Mouse (Mus musculus): ENCODE data around the gene Cacna1c. TPM values are rescaled to one million over a fixed set of nuclear protein-coding genes. Genes with fewer than 3 reads are reported as not detected.

Gene Cacna1c
- polyA plus RNA-seq, 1 experiment from 2014 or later: 4.8 TPM

DNA sequence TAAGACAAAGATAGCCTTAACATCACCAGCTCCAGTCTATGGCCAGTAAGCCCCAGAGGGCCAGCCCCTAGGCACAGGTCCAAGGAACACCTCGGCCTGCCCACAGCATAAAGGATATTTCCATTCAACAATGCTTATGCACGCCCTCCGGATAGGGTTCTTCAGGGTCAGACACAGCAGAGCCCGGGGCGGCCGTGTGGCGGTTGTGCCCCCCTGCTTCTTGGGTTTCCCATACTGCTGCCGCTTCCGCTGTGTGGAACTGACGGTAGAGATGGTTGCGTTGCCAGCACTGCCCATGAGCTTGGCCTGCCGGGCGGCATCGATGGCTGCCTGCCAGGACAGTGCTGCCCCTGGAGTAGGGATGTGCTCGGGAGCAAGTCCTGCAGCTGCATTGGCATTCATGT is 139.1 kb downstream of the Cacna1c start:
- peaks cover 11% of the 10 kb centered on the region; the same call in 1 of the 2 replicates for H3K4me1 ChIP-seq (ENCODE audit: insufficient read depth, low read depth, low read length)
- no peaks in the 10 kb centered on the region for H3K36me3 ChIP-seq (ENCODE audit: insufficient read depth, low read length)
- H3K27ac ChIP-seq (ENCODE audit: low read length): no peak overlapping the region
- H3K9me3 ChIP-seq (ENCODE audit: low read length): no peaks in the 10 kb centered on the region
- H3K4me3 ChIP-seq (ENCODE audit: low read depth, low read length): no peak overlapping the region
- TF ChIP-seq EP300 (IDR thresholded peaks at IDR 0.05): 0 out of 2 replicates have a peak, but pooled peaks have one; percentile 2
- TF ChIP-seq CTCF (IDR thresholded peaks at IDR 0.05): no peak; the same call in 1 of the 2 replicates
- no peak overlapping the region for H3K4me2 ChIP-seq (replicated peaks; ENCODE audit: low read depth, low read length)
- no peaks in the 10 kb centered on the region for H3K27me3 ChIP-seq (replicated peaks; ENCODE audit: insufficient read depth, low read length)
- H3K9ac ChIP-seq (replicated peaks; ENCODE audit: low read depth): no peak overlapping the region
- ATAC-seq (peak; percentile 76), DNase-seq (ENCODE audit: low spot score) (peak; percentile 39)
- WGBS: 58% methylated on average over 15 of the region's 15 CpGs

- Histone ChIP-seq H3K9ac (replicated peaks; ENCODE audit: low read depth) (no peak overlapping the region), H3K27me3 (replicated peaks; ENCODE audit: insufficient read depth, low read length) (no peaks in the 10 kb centered on the region), H3K9me3 (ENCODE audit: low read length) (no peaks in the 10 kb centered on the region), H3K4me1 (ENCODE audit: insufficient read depth, low read depth, low read length) (peaks cover 18% of the 10 kb centered on the region; the same call in 1 of the 2 replicates), H3K36me3 (ENCODE audit: insufficient read depth, low read length) (no peaks in the 10 kb centered on the region), H3K4me3 (ENCODE audit: low read depth, low read length) (no peak overlapping the region), H3K4me2 (replicated peaks; ENCODE audit: low read depth, low read length) (peak overlapping the region; percentile 38), H3K27ac (ENCODE audit: low read length) (peak overlapping the region; percentile 79)
- WGBS: 14% methylated on average over 10 of the region's 10 CpGs
- DNase-seq (ENCODE audit: low spot score): peak; percentile 95
- TF ChIP-seq EP300 (IDR thresholded peaks at IDR 0.05) (peak; percentile 87), CTCF (IDR thresholded peaks at IDR 0.05) (no peak)
- ATAC-seq: peak; percentile 52
These were observed 143.4 kb downstream of the Cacna1c start for GRCm38 (mm10) chr6:119052801-119053200.

DNA sequence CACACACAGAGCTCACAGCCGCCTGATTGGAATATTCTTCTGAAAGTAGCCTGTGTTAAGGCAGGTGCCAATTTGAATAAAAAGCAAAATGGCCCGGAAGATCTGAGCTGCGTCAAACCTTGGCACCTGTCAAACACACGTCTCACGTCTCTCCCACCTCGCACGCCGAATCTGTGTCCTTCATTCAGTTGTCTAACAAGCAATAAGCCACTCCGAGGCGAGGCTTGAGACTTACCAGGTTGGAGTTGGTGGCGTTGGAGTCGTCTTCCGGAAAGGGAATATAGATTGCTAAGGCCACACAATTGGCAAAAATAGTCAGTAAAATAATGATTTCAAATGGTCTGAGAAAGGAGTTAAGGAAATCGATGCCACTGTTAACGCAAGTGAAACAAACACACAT is 143.9 kb downstream of the Cacna1c start:
- Histone ChIP-seq H3K9me3 (ENCODE audit: low read length) (no peaks in the 10 kb centered on the region), H3K4me1 (ENCODE audit: insufficient read depth, low read depth, low read length) (peaks cover 16% of the 10 kb centered on the region; the same call in 1 of the 2 replicates), H3K27me3 (replicated peaks; ENCODE audit: insufficient read depth, low read length) (no peaks in the 10 kb centered on the region), H3K36me3 (ENCODE audit: insufficient read depth, low read length) (no peaks in the 10 kb centered on the region), H3K27ac (ENCODE audit: low read length) (peak overlapping the region; percentile 79), H3K4me2 (replicated peaks; ENCODE audit: low read depth, low read length) (peak overlapping the region; percentile 38), H3K4me3 (ENCODE audit: low read depth, low read length) (no peak overlapping the region), H3K9ac (replicated peaks; ENCODE audit: low read depth) (no peak overlapping the region)
- ATAC-seq (peak; percentile 21; the same call in 1 of the 2 replicates), DNase-seq (ENCODE audit: low spot score) (no peak)
- 30% methylated on average over 15 of the region's 15 CpGs for WGBS
- no peak for TF ChIP-seq EP300 (IDR thresholded peaks at IDR 0.05)
- no peak for TF ChIP-seq CTCF (IDR thresholded peaks at IDR 0.05)

DNA sequence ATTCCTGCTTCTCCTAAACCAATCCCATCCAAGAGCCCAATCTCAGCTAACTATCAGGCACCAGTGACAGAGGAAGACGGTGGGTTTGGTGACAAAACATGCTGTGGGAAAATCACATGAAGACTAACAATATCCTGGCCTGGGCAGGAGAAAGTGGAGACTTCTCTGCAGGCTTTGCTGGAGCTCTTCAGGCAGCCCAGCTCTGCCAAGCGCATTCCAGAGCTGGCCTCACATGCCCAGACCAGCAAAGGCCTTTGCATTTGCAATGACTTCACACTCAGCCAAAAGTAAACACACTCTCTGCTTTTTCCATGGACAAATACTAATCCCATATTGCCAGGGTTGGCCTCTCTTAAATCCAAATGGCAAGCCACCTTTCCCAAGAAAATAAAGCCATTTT is 144.5 kb downstream of the Cacna1c start:
- Histone ChIP-seq H3K27me3 (replicated peaks; ENCODE audit: insufficient read depth, low read length) (no peaks in the 10 kb centered on the region), H3K27ac (ENCODE audit: low read length) (peak overlapping the region; percentile 79), H3K4me3 (ENCODE audit: low read depth, low read length) (no peak overlapping the region), H3K9me3 (ENCODE audit: low read length) (no peaks in the 10 kb centered on the region), H3K36me3 (ENCODE audit: insufficient read depth, low read length) (no peaks in the 10 kb centered on the region), H3K4me2 (replicated peaks; ENCODE audit: low read depth, low read length) (peak overlapping the region; percentile 38; the same call in 1 of the 2 replicates), H3K4me1 (ENCODE audit: insufficient read depth, low read depth, low read length) (peaks cover 13% of the 10 kb centered on the region; the same call in 1 of the 2 replicates), H3K9ac (replicated peaks; ENCODE audit: low read depth) (no peak overlapping the region; the same call in 1 of the 2 replicates)
- WGBS: 12% methylated on average over 2 of the region's 2 CpGs
- ATAC-seq (peak; percentile 78), DNase-seq (ENCODE audit: low spot score) (peak; percentile 86)
- no peak for TF ChIP-seq EP300 (IDR thresholded peaks at IDR 0.05)
- no peak for TF ChIP-seq CTCF (IDR thresholded peaks at IDR 0.05)

GRCm38 (mm10) chr6:119047340-119047739 is 148.9 kb downstream of the Cacna1c start:
- Histone ChIP-seq H3K36me3 (ENCODE audit: insufficient read depth, low read length) (no peaks in the 10 kb centered on the region), H3K27me3 (replicated peaks; ENCODE audit: insufficient read depth, low read length) (no peaks in the 10 kb centered on the region), H3K4me3 (ENCODE audit: low read depth, low read length) (no peak overlapping the region), H3K9me3 (ENCODE audit: low read length) (no peaks in the 10 kb centered on the region), H3K9ac (replicated peaks; ENCODE audit: low read depth) (no peak overlapping the region), H3K4me1 (ENCODE audit: insufficient read depth, low read depth, low read length) (peaks cover 22% of the 10 kb centered on the region; the same call in 1 of the 2 replicates), H3K27ac (ENCODE audit: low read length) (no peak overlapping the region), H3K4me2 (replicated peaks; ENCODE audit: low read depth, low read length) (no peak overlapping the region)
- 65% methylated on average over 8 of the region's 8 CpGs for WGBS
- no peak for TF ChIP-seq EP300 (IDR thresholded peaks at IDR 0.05)
- TF ChIP-seq CTCF (IDR thresholded peaks at IDR 0.05): no peak
- DNase-seq (ENCODE audit: low spot score): no peak
- ATAC-seq: no peak

- H3K4me1 ChIP-seq (ENCODE audit: insufficient read depth, low read depth, low read length): peaks cover 20% of the 10 kb centered on the region; the same call in 1 of the 2 replicates
These were observed 150.7 kb downstream of the Cacna1c start for GRCm38 (mm10) chr6:119045498-119045897.

More at GRCm38 (mm10) chr6:119045498-119045897, 150.7 kb downstream of the Cacna1c start:
- WGBS: 60% methylated on average over 7 of the region's 7 CpGs
- H3K27me3 ChIP-seq (replicated peaks; ENCODE audit: insufficient read depth, low read length): no peaks in the 10 kb centered on the region
- no peak overlapping the region for H3K4me3 ChIP-seq (ENCODE audit: low read depth, low read length)
- H3K4me2 ChIP-seq (replicated peaks; ENCODE audit: low read depth, low read length): no peak overlapping the region
- DNase-seq (ENCODE audit: low spot score) (peak; percentile 43), ATAC-seq (no peak)
- no peaks in the 10 kb centered on the region for H3K9me3 ChIP-seq (ENCODE audit: low read length)
- H3K27ac ChIP-seq (ENCODE audit: low read length): 0 out of 2 replicates have a peak overlapping the region, but pooled peaks have one; percentile 20
- TF ChIP-seq EP300 (IDR thresholded peaks at IDR 0.05): no peak
- TF ChIP-seq CTCF (IDR thresholded peaks at IDR 0.05): no peak
- H3K9ac ChIP-seq (replicated peaks; ENCODE audit: low read depth): no peak overlapping the region
- no peaks in the 10 kb centered on the region for H3K36me3 ChIP-seq (ENCODE audit: insufficient read depth, low read length)

Data from lung, postnatal 0 days (tissue).